Mouse (Mus musculus) cerebellum, adult 9-11 months (tissue): ENCODE results near the gene Gm4312.
"Not testable (repeated sequence)": the region's sequence is repeated elsewhere in the genome, so short reads cannot be mapped to it uniquely, and the experiment has no call there.

Experiments used
- DNase-seq: peaks from one replicate; pipeline ENCODE4 v3.0.0; 2022

Gm4312 gene

DNA sequence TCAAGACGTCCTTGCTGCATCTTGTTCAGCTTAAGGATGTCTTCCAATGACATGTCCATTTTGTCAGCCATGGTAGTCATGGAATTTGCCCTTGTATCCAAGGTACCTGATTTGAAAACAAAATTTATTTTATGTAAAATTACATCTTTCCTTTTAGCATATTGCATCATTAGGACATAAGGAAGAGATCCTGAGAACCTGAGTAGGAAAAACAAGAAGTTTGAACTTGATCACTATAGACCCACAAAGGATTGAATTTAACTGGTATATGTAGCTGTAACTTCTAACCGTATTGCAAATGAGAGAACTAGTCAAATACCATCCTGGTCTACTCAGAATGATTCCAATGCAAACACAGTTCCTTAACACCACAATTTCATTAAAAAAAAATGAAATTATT lies at the start of gene Gm4312:
Gene Gm4312 (minus strand): TSS at position 101 of the 400 bp plus-strand sequence.
- DNase-seq, result not testable (repeated sequence)

DNA sequence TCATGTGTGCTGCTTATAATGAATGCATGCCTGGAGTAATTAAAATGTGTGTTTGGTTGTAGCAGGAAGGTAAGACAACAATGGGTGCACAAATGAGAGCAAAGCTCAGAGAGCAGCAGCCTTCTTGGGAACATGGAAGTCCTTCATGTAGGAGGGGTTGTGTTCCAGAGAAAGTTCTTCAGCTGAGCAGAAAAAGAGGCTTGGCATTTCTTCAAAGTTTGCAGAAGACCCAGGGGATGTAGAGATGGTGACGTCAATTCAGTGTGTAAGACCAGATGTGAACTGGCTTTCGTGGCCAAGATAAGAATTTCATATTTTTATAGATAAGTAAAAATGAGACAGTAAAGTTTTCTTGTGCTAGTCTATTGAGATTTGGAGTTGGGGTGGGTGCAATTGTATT lies 45.2 kb upstream of the Gm4312 start:
- no peak for DNase-seq

DNA sequence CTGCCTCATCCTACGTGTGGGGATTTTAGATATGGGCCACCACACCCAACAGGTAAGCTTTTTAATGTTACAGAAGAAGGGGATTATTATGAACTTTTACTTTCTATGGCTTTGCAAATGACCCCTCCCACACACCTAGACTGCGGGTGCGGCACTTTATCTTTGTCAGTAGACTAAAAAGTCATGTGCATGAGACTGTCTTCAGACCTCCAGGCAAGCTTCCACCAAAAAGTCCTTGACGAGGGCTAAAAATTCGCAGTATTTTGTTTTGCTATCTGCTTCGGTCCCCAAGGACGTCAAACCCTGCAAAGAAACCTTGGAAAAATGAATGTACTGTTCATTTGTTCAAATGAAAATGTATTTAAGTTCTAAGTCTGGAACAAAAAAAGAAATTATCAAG lies 33.2 kb upstream of the Gm4312 start:
- DNase-seq, result no peak

DNA sequence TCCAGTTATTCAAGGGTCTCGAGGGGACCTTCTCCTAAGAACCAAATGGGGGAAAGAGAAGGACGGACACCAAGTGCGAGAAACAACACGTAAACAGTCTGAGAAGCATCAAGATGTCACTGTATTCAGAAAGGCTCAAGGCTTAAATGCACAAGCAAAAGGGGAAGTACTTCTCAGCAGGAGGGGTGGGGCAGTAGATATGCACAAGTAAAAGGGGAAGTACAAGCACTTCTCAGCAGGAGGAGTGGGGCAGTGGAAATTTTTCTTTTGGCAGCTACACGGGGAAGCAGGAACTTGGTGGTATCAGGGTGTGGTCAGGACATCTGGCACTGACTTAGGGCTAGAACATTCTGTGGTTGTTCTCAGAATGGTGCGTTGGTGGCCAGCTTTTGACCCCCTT lies 19.9 kb upstream of the Gm4312 start:
- DNase-seq, result not testable (repeated sequence)

DNA sequence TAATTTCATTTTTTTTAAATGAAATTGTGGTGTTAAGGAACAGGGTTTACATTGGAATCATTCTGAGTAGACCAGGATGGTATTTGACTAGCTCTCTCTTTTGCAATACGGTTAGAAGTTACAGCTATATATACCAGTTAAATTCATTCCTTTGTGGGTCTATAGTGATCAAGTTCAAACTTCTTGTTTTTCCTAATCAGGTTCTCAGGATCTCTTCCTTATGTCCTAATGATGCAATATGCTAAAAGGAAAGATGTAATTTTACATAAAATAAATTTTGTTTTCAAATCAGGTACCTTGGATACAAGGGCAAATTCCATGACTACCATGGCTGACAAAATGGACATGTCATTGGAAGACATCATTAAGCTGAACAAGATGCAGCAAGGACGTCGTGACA lies 21.3 kb downstream of the Gm4312 start, which contains the start of gene Gm4307:
Gene Gm4307 (plus strand): TSS at position 301 of the 400 bp plus-strand sequence.
- DNase-seq, result not testable (repeated sequence)

DNA sequence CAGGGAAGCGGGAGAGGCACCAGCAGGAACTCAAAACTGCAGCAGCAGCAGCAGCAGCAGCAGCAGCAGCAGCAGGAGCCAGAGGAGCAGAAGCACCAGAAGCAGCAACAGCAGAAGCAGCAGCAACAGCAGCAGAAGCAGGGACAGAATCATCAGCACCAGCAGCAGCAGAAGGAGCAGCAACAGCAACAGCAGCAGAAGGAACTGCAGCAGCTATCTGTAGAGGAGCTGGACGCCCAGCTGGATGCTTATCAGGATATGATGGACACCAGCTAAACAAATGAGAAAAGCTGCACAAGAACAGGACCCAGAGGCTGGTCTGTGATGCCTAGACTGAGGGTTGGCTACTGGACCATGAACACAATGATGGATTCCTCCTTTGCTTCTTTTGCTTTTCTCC lies 25.5 kb downstream of the Gm4312 start:
- not testable (repeated sequence) for DNase-seq

DNA sequence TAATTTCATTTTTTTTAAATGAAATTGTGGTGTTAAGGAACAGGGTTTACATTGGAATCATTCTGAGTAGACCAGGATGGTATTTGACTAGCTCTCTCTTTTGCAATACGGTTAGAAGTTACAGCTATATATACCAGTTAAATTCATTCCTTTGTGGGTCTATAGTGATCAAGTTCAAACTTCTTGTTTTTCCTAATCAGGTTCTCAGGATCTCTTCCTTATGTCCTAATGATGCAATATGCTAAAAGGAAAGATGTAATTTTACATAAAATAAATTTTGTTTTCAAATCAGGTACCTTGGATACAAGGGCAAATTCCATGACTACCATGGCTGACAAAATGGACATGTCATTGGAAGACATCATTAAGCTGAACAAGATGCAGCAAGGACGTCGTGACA lies 31.6 kb downstream of the Gm4312 start, which contains the start of gene Gm4305:
Gene Gm4305 (plus strand): TSS at position 301 of the 400 bp plus-strand sequence.
- not testable (repeated sequence) for DNase-seq

DNA sequence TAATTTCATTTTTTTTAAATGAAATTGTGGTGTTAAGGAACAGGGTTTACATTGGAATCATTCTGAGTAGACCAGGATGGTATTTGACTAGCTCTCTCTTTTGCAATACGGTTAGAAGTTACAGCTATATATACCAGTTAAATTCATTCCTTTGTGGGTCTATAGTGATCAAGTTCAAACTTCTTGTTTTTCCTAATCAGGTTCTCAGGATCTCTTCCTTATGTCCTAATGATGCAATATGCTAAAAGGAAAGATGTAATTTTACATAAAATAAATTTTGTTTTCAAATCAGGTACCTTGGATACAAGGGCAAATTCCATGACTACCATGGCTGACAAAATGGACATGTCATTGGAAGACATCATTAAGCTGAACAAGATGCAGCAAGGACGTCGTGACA lies 36.7 kb downstream of the Gm4312 start, which contains the start of gene Gm4303:
Gene Gm4303 (plus strand): TSS at position 301 of the 400 bp plus-strand sequence.
- not testable (repeated sequence) for DNase-seq

DNA sequence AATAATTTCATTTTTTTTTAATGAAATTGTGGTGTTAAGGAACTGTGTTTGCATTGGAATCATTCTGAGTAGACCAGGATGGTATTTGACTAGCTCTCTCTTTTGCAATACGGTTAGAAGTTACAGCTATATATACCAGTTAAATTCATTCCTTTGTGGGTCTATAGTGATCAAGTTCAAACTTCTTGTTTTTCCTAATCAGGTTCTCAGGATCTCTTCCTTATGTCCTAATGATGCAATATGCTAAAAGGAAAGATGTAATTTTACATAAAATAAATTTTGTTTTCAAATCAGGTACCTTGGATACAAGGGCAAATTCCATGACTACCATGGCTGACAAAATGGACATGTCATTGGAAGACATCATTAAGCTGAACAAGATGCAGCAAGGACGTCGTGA lies 41.8 kb downstream of the Gm4312 start, which contains the start of gene Gm4302:
Gene Gm4302 (plus strand): TSS at position 301 of the 400 bp plus-strand sequence.
- DNase-seq, result not testable (repeated sequence)

DNA sequence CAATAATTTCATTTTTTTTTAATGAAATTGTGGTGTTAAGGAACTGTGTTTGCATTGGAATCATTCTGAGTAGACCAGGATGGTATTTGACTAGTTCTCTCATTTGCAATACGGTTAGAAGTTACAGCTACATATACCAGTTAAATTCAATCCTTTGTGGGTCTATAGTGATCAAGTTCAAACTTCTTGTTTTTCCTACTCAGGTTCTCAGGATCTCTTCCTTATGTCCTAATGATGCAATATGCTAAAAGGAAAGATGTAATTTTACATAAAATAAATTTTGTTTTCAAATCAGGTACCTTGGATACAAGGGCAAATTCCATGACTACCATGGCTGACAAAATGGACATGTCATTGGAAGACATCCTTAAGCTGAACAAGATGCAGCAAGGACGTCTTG lies 47.0 kb downstream of the Gm4312 start, which contains the start of gene Gm4301:
Gene Gm4301 (plus strand): TSS at position 301 of the 400 bp plus-strand sequence.
- not testable (repeated sequence) for DNase-seq
